Mouse (Mus musculus) myocyte (in vitro differentiated cells): ENCODE data around the gene Dnah7a. TPM values are rescaled to one million over a fixed set of nuclear protein-coding genes. Genes with fewer than 3 reads are reported as not detected.
"Not testable (repeated sequence)": the region's sequence is repeated elsewhere in the genome, so short reads cannot be mapped to it uniquely, and the experiment has no call there.

ENCODE experiments used
- H3K27me3 ChIP-seq: one replicate; pipeline ENCODE4 v1.6.1; 2011; ENCODE audit not compliant: control insufficient read depth, insufficient read depth, insufficient read length
- H3K36me3 ChIP-seq: one replicate; pipeline ENCODE4 v1.6.1; 2011; ENCODE audit not compliant: control insufficient read depth, insufficient read depth
- H3K4me2 ChIP-seq: one replicate; pipeline ENCODE4 v1.6.1; 2011; ENCODE audit warnings: low read depth, control low read depth
- H3K4me3 ChIP-seq: one replicate; pipeline ENCODE4 v1.5.1; 2011; ENCODE audit warnings: mild to moderate bottlenecking, control low read depth, moderate library complexity
- H3K79me2 ChIP-seq: one replicate; pipeline ENCODE4 v1.6.1; 2011; ENCODE audit not compliant: control insufficient read depth, insufficient read depth
- H3ac ChIP-seq: one replicate; pipeline ENCODE4 v1.6.1; 2011; ENCODE audit not compliant: control insufficient read depth, insufficient read length
- CEBPB ChIP-seq: IDR thresholded peaks from 2 replicates; pipeline ENCODE4 v1.6.1; 2011; ENCODE audit warnings: mild to moderate bottlenecking, moderate library complexity; ENCODE audit not compliant: poor library complexity, insufficient read depth, severe bottlenecking
- E2F4 ChIP-seq: IDR thresholded peaks from one replicate; pipeline ENCODE4 v1.6.1; 2011; ENCODE audit warnings: mild to moderate bottlenecking, control low read depth, moderate library complexity; ENCODE audit not compliant: insufficient read depth
- MAX ChIP-seq: IDR thresholded peaks from one replicate; pipeline ENCODE4 v1.6.1; 2011; ENCODE audit warnings: low read depth, mild to moderate bottlenecking, control low read depth
- MYOD1 ChIP-seq, 3 experiments: IDR thresholded peaks; one replicate each; pipeline ENCODE4 v1.6.1; 2011; ENCODE audit warnings: control low read depth in 2 of 3, low read depth in 2 of 3, mild to moderate bottlenecking in 2 of 3, moderate library complexity in 1 of 3; ENCODE audit not compliant: insufficient read length in 2 of 3, control insufficient read depth in 1 of 3
- MYOG ChIP-seq, 3 experiments: IDR thresholded peaks; one replicate each; pipeline ENCODE4 v1.6.1; 2011; ENCODE audit warnings: control low read depth in 2 of 3, low read depth in 2 of 3, mild to moderate bottlenecking in 2 of 3; ENCODE audit not compliant: insufficient read length in 2 of 3, control insufficient read depth in 1 of 3, insufficient read depth in 1 of 3
- POLR2A ChIP-seq: IDR thresholded peaks from one replicate; pipeline ENCODE4 v1.6.1; 2011; ENCODE audit warnings: low read depth, mild to moderate bottlenecking, control low read depth, moderate library complexity; ENCODE audit not compliant: insufficient read length
- POLR2AphosphoS2 ChIP-seq: IDR thresholded peaks from one replicate; pipeline ENCODE4 v1.6.1; 2011; ENCODE audit warnings: low read depth, control low read depth; ENCODE audit not compliant: insufficient read length
- REST ChIP-seq: IDR thresholded peaks from one replicate; pipeline ENCODE4 v1.6.1; 2011; ENCODE audit warnings: mild to moderate bottlenecking, control low read depth, moderate library complexity; ENCODE audit not compliant: insufficient read depth, insufficient read length
- SRF ChIP-seq: IDR thresholded peaks from one replicate; pipeline ENCODE4 v1.6.1; 2011; ENCODE audit warnings: low read depth; ENCODE audit not compliant: control insufficient read depth, insufficient read length
- TCF12 ChIP-seq: IDR thresholded peaks from one replicate; pipeline ENCODE4 v1.6.1; 2011; ENCODE audit warnings: mild to moderate bottlenecking, control low read depth; ENCODE audit not compliant: poor library complexity, insufficient read depth, severe bottlenecking
- TCF3 ChIP-seq: IDR thresholded peaks from one replicate; pipeline ENCODE4 v1.6.1; 2011; ENCODE audit warnings: low read depth, control low read depth; ENCODE audit not compliant: insufficient read length
- USF1 ChIP-seq: IDR thresholded peaks from one replicate; pipeline ENCODE4 v1.6.1; 2011; ENCODE audit warnings: low read depth, mild to moderate bottlenecking, control low read depth, moderate library complexity
- polyA plus RNA-seq: library from polyadenylated mRNA; unstranded; fragments of >200 nt; fragmentation: generic; extraction: Trizol; gene quantifications from one replicate; pipeline ENCODE4 v1.2.1, GENCODE M21; 2012; ENCODE audit warnings: missing spikeins

Dnah7a gene
- polyA plus RNA-seq, 1 experiment, result not detected

DNA sequence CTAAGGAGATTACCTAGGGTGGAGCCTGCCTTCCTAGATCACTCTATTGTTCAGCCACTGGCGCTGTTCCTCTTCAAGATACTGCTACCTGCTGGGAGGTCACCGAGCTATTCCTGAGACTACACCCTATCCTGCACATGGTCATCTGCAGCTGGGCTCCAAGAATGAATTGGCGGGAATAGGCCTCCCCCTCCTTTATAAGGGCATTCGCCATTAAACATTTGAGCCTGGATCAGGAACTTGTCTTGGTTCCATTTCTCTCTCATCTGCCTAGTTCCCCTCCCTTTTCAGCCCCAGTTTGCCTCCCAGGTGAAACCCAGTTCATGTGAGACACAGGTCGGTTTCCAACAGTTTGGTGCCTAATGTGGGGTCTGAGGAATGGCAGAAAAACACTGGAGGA is 39.4 kb upstream of the Dnah7a start:
- no peaks in the 10 kb centered on the region for H3K79me2 ChIP-seq
- TF ChIP-seq TCF12, result no peak
- no peak for TF ChIP-seq E2F4
- no peak for TF ChIP-seq REST
- H3K27me3 ChIP-seq, result no peaks in the 10 kb centered on the region
- H3K4me3 ChIP-seq, result no peak overlapping the region
- no peak overlapping the region for H3K4me2 ChIP-seq
- H3K36me3 ChIP-seq, result no peaks in the 10 kb centered on the region
- no peak overlapping the region for H3ac ChIP-seq

DNA sequence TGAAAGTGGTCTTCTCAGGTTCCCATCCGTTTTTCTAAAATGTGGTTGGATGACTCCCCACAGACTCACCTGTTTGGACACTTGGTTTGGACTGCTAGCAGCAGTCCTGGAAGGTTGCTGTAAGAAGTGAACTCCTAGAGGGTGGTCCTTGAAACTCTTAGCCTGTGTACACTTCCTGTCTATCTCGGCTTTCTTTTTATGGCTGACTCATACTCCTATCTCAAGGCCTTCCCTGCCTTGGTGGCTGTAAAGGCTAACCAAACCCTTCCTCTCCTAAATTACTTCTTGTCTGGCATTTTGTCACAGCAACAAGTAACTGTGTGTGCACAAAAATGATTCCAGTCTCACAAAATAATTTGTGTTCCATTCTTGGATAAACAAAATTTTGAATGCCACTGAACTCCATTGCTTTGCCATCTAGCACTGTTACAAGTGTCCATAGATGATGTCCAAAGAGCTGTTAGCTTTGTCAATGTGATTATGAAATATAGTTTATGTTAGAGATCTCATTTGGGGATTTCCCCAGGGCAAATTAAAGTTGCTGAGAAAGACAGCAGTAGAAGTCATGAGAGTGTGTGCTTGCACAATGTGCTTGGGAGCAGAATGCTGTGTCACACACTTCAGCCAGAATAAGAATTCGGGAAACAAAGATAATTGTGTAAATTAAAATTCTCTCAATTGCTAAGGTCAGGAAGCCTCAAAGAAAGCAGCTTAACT is 35.3 kb upstream of the Dnah7a start:
- TF ChIP-seq SRF (no peak), POLR2A (no peak), POLR2AphosphoS2 (no peak), MAX (no peak), MYOG (IDR thresholded peaks at IDR 0.05; ENCODE audit: control insufficient read depth in 1 of 3, insufficient read depth in 1 of 3, insufficient read length in 2 of 3, low read depth in 2 of 3) (no peak), E2F4 (no peak), USF1 (no peak), TCF12 (no peak), CEBPB (no peak), MYOD1 (IDR thresholded peaks at IDR 0.05; ENCODE audit: control insufficient read depth in 1 of 3, insufficient read length in 2 of 3, low read depth in 2 of 3) (no peak), TCF3 (no peak), REST (no peak)
- H3ac ChIP-seq, result no peak overlapping the region
- H3K27me3 ChIP-seq, result no peaks in the 10 kb centered on the region
- H3K36me3 ChIP-seq, result no peaks in the 10 kb centered on the region
- H3K79me2 ChIP-seq, result no peaks in the 10 kb centered on the region
- no peak overlapping the region for H3K4me2 ChIP-seq
- H3K4me3 ChIP-seq, result no peak overlapping the region

- Histone ChIP-seq H3K79me2 (no peaks in the 10 kb centered on the region), H3K27me3 (no peaks in the 10 kb centered on the region), H3K36me3 (no peaks in the 10 kb centered on the region), H3ac (no peak overlapping the region), H3K4me3 (no peak overlapping the region), H3K4me2 (no peak overlapping the region)
- TF ChIP-seq TCF12 (no peak), POLR2AphosphoS2 (no peak), MAX (no peak), SRF (no peak), MYOD1 (IDR thresholded peaks at IDR 0.05; ENCODE audit: control insufficient read depth in 1 of 3, insufficient read length in 2 of 3, low read depth in 2 of 3) (no peak), MYOG (IDR thresholded peaks at IDR 0.05; ENCODE audit: control insufficient read depth in 1 of 3, insufficient read depth in 1 of 3, insufficient read length in 2 of 3, low read depth in 2 of 3) (no peak), E2F4 (no peak), REST (no peak), USF1 (no peak), TCF3 (no peak), CEBPB (no peak), POLR2A (no peak)
Observed at GRCm38 (mm10) chr1:53740777-53741336, 34.3 kb upstream of the Dnah7a start.

DNA sequence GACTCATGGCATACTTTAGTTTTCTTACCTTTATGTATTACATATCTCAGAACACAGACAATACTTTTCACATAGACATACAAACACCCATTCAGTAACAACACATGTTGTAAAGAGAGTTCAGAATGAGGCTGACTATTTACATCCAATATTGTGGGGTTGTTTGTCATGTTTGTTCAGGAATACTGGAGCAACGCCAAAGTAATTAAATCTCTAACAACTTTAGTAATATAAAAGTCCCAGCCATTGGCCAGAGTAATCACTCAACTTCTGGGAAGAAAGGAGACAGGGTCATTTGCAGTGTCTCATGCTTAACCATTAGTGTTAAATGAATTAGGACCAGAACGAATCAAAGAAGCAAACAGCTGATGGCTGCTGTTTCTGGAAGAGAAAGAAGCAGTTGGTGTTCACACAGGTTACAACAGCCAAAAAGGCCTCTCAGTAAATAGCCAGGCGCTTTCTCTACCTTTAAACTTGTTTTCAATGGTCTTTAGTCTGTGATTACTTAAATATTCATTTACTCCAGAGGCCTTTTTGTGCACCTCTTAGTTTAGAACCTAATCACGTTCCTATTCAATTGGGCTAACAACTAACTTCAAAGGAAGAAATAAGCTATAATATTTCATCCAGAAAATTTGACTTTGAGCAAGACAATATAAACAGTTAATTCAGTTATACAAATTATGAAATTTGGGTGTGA is 33.6 kb upstream of the Dnah7a start:
- H3K4me2 ChIP-seq, H3K4me3 ChIP-seq, H3K79me2 ChIP-seq, H3ac ChIP-seq, H3K27me3 ChIP-seq, H3K36me3 ChIP-seq: not testable (repeated sequence)

- Histone ChIP-seq H3K79me2 (no peaks in the 10 kb centered on the region), H3K36me3 (no peaks in the 10 kb centered on the region), H3K4me2 (no peak overlapping the region), H3K4me3 (no peak overlapping the region), H3K27me3 (no peaks in the 10 kb centered on the region), H3ac (no peak overlapping the region)
- TF ChIP-seq USF1, result no peak
- no peak for TF ChIP-seq TCF12
- TF ChIP-seq SRF, result no peak
Observed at GRCm38 (mm10) chr1:53736583-53736982, 30.0 kb upstream of the Dnah7a start.
